Mouse (Mus musculus) R1 (cell line): ENCODE measurements around the gene Tmem50b.
"Not testable (repeated sequence)": the region's sequence is repeated elsewhere in the genome, so short reads cannot be mapped to it uniquely, and the experiment has no call there.

Experiments used
- DNase-seq: peaks from one replicate; pipeline ENCODE4 v3.0.0-alpha.2; 2018; ENCODE audit warnings: low read depth, low spot score

Gene Tmem50b

GRCm38 (mm10) chr16:91538513-91538912 is 59.1 kb downstream of the Tmem50b start:
- no peak for DNase-seq

- no peak for DNase-seq
Measured at GRCm38 (mm10) chr16:91538051-91538450, 59.5 kb downstream of the Tmem50b start.

GRCm38 (mm10) chr16:91537065-91537464 is 60.5 kb downstream of the Tmem50b start:
- no peak for DNase-seq

GRCm38 (mm10) chr16:91536372-91536771 is 61.2 kb downstream of the Tmem50b start:
- no peak for DNase-seq

GRCm38 (mm10) chr16:91534888-91535287 is 62.7 kb downstream of the Tmem50b start:
- DNase-seq: no peak

- DNase-seq: peak; percentile 87
Measured at GRCm38 (mm10) chr16:91534477-91534876, 63.1 kb downstream of the Tmem50b start.

- DNase-seq: no peak
Measured at GRCm38 (mm10) chr16:91533097-91534001, 64.3 kb downstream of the Tmem50b start.

- DNase-seq: no peak
Measured at GRCm38 (mm10) chr16:91532429-91532828, 65.2 kb downstream of the Tmem50b start.

- DNase-seq: no peak
Measured at GRCm38 (mm10) chr16:91531856-91532255, 65.7 kb downstream of the Tmem50b start.

GRCm38 (mm10) chr16:91530830-91531229 is 66.8 kb downstream of the Tmem50b start:
- DNase-seq: not testable (repeated sequence)

- no peak for DNase-seq
Measured at GRCm38 (mm10) chr16:91528578-91528977, 69.0 kb downstream of the Tmem50b start.

- no peak for DNase-seq
Measured at GRCm38 (mm10) chr16:91527500-91527899, 70.1 kb downstream of the Tmem50b start.

GRCm38 (mm10) chr16:91527051-91527450 is 70.5 kb downstream of the Tmem50b start:
- peak; percentile 75 for DNase-seq

- DNase-seq: no peak
Measured at GRCm38 (mm10) chr16:91526274-91526673, 71.3 kb downstream of the Tmem50b start.
